Mouse (Mus musculus): ENCODE data around the gene Arpc3. TPM values are rescaled to one million over a fixed set of nuclear protein-coding genes. Genes with fewer than 3 reads are reported as not detected.
A peak's percentile ranks its signal among the peaks of the same experiment; 100 is the strongest.

The Arpc3 gene
- polyA plus RNA-seq, 1 experiment from 2014 or later = 64.5 TPM

GRCm38 (mm10) chr5:122421271-122422068 is 29.8 kb downstream of the Arpc3 start, which contains the start of gene Anapc7:
Gene Anapc7 (plus strand): TSS chr5:122421693.
- ATAC-seq (replicated peaks; ENCODE audit: low FRiP score) (no peak), DNase-seq (ENCODE audit: low spot score) (no peak)
- H3K36me3 ChIP-seq (ENCODE audit: control insufficient read depth, insufficient read depth, low read length) = no peaks in the 10 kb centered on the region
- H3K9me3 ChIP-seq (ENCODE audit: control insufficient read depth, low read length) = no peaks in the 10 kb centered on the region
- peak within 1 kb of the TSS; percentile 98 for H3K4me3 ChIP-seq (ENCODE audit: low read depth, low read length)
- H3K9ac ChIP-seq (ENCODE audit: low read length) = peak within 1 kb of the TSS; percentile 89
- H3K27ac ChIP-seq (ENCODE audit: low read depth, low read length) = peak within 1 kb of the TSS; percentile 85
- H3K27me3 ChIP-seq (ENCODE audit: control insufficient read depth, insufficient read depth, low read length) = no peaks in the 10 kb centered on the region
- peak within 1 kb of the TSS; percentile 62 for H3K4me2 ChIP-seq (ENCODE audit: low read depth, low read length, severe bottlenecking)
- WGBS = 24% methylated on average over 17 of the region's 17 CpGs
- peaks cover 3% of the 10 kb centered on the region; the same call in 1 of the 2 replicates for H3K4me1 ChIP-seq (replicated peaks; ENCODE audit: control insufficient read depth, insufficient read depth, low read length)

DNA sequence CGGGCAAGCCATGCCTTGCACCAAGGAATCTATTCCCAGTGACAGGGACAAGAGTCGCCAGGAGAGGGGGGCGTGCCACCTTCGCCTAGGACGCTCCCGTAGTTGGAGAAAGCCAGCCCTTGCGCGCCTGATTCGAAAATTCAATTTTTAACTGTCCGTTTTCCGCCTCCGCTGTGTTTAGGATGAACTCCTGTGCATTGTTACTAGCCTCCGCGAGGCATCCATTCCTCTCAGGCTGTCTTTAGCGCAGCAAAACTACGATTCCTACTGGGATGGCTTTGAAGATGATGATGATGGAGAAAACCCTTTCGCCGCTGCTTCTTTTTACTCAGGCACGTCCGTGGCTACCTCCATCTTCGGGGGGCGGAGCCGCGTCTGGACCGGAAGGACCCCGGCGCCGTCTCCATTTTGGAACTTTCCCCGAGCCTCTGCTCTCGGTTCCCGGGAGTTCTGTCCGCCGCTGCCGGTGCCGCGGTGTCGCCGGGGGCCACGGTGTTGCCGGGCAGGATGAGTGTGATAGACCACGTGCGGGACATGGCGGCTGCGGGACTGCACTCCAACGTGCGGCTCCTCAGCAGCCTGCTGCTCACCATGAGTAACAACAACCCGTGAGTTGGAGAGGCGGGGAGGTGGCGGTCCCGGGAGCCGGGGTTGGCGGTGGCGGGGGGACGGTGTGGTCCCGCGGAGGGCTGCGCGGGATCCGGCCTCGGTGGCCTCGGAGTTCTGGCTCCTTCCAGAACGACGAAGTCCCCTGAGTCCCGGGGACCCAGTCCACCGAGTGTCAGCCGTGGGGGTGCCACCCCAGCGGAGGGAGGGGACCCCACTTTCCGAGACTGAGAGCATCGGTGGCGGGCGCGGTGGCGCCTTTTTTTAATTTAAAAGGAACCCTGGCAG is 30.6 kb downstream of the Arpc3 start:
- DNase-seq (ENCODE audit: low spot score) = peak; percentile 93
- WGBS = under 1% methylated on average over 73 of the region's 73 CpGs

DNA sequence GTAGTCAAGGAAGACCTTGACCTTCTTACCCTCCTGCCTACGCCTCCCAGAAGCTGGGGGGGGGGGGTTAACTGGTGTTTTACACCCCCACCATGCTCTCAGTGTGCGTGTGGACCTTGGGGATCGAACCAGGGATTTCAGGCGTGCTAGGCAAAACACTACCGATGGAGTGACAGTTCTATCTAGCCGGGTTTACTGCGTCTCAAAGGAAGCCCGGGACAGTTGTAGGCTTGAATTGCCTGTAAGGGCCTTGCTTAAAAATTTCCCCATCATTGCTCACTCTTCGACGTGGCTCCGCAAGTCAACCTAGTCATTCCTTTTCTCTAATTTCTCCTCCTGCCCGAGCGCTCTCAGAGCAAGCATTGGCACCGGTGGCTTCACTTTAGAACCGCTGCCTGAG is 31.4 kb downstream of the Arpc3 start:
- H3K9ac ChIP-seq (ENCODE audit: low read length) = peak overlapping the region; percentile 89
- H3K4me2 ChIP-seq (ENCODE audit: low read depth, low read length, severe bottlenecking) = peak overlapping the region; percentile 62
- no peaks in the 10 kb centered on the region for H3K9me3 ChIP-seq (ENCODE audit: control insufficient read depth, low read length)
- WGBS = 40% methylated on average over 15 of the region's 15 CpGs
- H3K27ac ChIP-seq (ENCODE audit: low read depth, low read length) = no peak overlapping the region
- H3K4me3 ChIP-seq (ENCODE audit: low read depth, low read length) = peak overlapping the region; percentile 98
- DNase-seq (ENCODE audit: low spot score) = no peak
- H3K27me3 ChIP-seq (ENCODE audit: control insufficient read depth, insufficient read depth, low read length) = no peaks in the 10 kb centered on the region
- peaks cover 3% of the 10 kb centered on the region; the same call in 1 of the 2 replicates for H3K4me1 ChIP-seq (replicated peaks; ENCODE audit: control insufficient read depth, insufficient read depth, low read length)
- no peaks in the 10 kb centered on the region; the same call in 1 of the 2 replicates for H3K36me3 ChIP-seq (ENCODE audit: control insufficient read depth, insufficient read depth, low read length)
- no peak for ATAC-seq (replicated peaks; ENCODE audit: low FRiP score)

More for the DNA sequence above, 30.6 kb downstream of the Arpc3 start:
- Histone ChIP-seq H3K27ac (ENCODE audit: low read depth, low read length) (peak overlapping the region; percentile 85), H3K27me3 (ENCODE audit: control insufficient read depth, insufficient read depth, low read length) (no peaks in the 10 kb centered on the region), H3K4me3 (ENCODE audit: low read depth, low read length) (peak overlapping the region; percentile 98), H3K36me3 (ENCODE audit: control insufficient read depth, insufficient read depth, low read length) (no peaks in the 10 kb centered on the region), H3K9ac (ENCODE audit: low read length) (peak overlapping the region; percentile 89), H3K9me3 (ENCODE audit: control insufficient read depth, low read length) (no peaks in the 10 kb centered on the region), H3K4me2 (ENCODE audit: low read depth, low read length, severe bottlenecking) (peak overlapping the region; percentile 62), H3K4me1 (replicated peaks; ENCODE audit: control insufficient read depth, insufficient read depth, low read length) (peaks cover 3% of the 10 kb centered on the region; the same call in 1 of the 2 replicates)
- ATAC-seq (replicated peaks; ENCODE audit: low FRiP score) = peak; percentile 84

DNA sequence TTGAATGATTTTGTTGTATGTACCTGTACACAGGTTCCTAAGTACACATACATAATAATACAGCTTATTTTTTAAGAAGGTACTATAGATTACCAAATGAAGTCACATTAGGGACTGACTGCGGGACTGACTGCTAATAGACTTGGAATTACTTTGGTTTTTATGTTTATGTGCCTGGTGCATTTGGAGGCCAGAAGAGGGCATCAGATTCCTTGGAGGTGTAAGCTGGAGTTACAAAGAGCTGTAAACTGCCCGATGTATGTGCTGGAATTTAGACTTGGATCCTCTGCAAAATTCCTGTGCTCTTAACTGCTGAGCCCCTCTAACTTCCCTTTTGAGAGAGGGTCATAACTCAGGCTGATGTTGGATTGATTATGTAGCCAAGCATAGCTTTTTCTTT is 33.9 kb downstream of the Arpc3 start:
- Histone ChIP-seq H3K36me3 (ENCODE audit: control insufficient read depth, insufficient read depth, low read length) (peaks cover 8% of the 10 kb centered on the region), H3K4me1 (replicated peaks; ENCODE audit: control insufficient read depth, insufficient read depth, low read length) (peaks cover 3% of the 10 kb centered on the region; the same call in 1 of the 2 replicates), H3K9ac (ENCODE audit: low read length) (no peak overlapping the region), H3K27ac (ENCODE audit: low read depth, low read length) (no peak overlapping the region), H3K27me3 (ENCODE audit: control insufficient read depth, insufficient read depth, low read length) (no peaks in the 10 kb centered on the region), H3K9me3 (ENCODE audit: control insufficient read depth, low read length) (no peaks in the 10 kb centered on the region), H3K4me2 (ENCODE audit: low read depth, low read length, severe bottlenecking) (no peak overlapping the region), H3K4me3 (ENCODE audit: low read depth, low read length) (no peak overlapping the region)
- ATAC-seq (replicated peaks; ENCODE audit: low FRiP score) (no peak), DNase-seq (ENCODE audit: low spot score) (no peak)
- WGBS = 94% methylated on average over 2 of the region's 2 CpGs

- Histone ChIP-seq H3K9ac (ENCODE audit: low read length) (no peak overlapping the region), H3K27me3 (ENCODE audit: control insufficient read depth, insufficient read depth, low read length) (no peaks in the 10 kb centered on the region), H3K4me1 (replicated peaks; ENCODE audit: control insufficient read depth, insufficient read depth, low read length) (no peaks in the 10 kb centered on the region), H3K36me3 (ENCODE audit: control insufficient read depth, insufficient read depth, low read length) (peaks cover 23% of the 10 kb centered on the region), H3K9me3 (ENCODE audit: control insufficient read depth, low read length) (no peaks in the 10 kb centered on the region), H3K4me3 (ENCODE audit: low read depth, low read length) (no peak overlapping the region), H3K27ac (ENCODE audit: low read depth, low read length) (no peak overlapping the region), H3K4me2 (ENCODE audit: low read depth, low read length, severe bottlenecking) (no peak overlapping the region)
- WGBS = 89% methylated on average over 4 of the region's 4 CpGs
- ATAC-seq (replicated peaks; ENCODE audit: low FRiP score) = no peak
- DNase-seq (ENCODE audit: low spot score) = no peak
Measured at GRCm38 (mm10) chr5:122430036-122430775, 38.5 kb downstream of the Arpc3 start.

GRCm38 (mm10) chr5:122431221-122431620 is 39.5 kb downstream of the Arpc3 start:
- H3K27me3 ChIP-seq (ENCODE audit: control insufficient read depth, insufficient read depth, low read length) = no peaks in the 10 kb centered on the region
- ATAC-seq (replicated peaks; ENCODE audit: low FRiP score) = no peak
- DNase-seq (ENCODE audit: low spot score) = no peak
- no peak overlapping the region for H3K9ac ChIP-seq (ENCODE audit: low read length)
- 95% methylated on average over 8 of the region's 8 CpGs for WGBS
- H3K36me3 ChIP-seq (ENCODE audit: control insufficient read depth, insufficient read depth, low read length) = peaks cover 26% of the 10 kb centered on the region
- H3K4me1 ChIP-seq (replicated peaks; ENCODE audit: control insufficient read depth, insufficient read depth, low read length) = no peaks in the 10 kb centered on the region
- no peak overlapping the region for H3K27ac ChIP-seq (ENCODE audit: low read depth, low read length)
- H3K9me3 ChIP-seq (ENCODE audit: control insufficient read depth, low read length) = no peaks in the 10 kb centered on the region
- H3K4me3 ChIP-seq (ENCODE audit: low read depth, low read length) = no peak overlapping the region
- H3K4me2 ChIP-seq (ENCODE audit: low read depth, low read length, severe bottlenecking) = no peak overlapping the region

GRCm38 (mm10) chr5:122434541-122434940 is 42.9 kb downstream of the Arpc3 start:
- no peak for ATAC-seq (replicated peaks; ENCODE audit: low FRiP score)
- no peaks in the 10 kb centered on the region for H3K9me3 ChIP-seq (ENCODE audit: control insufficient read depth, low read length)
- H3K4me3 ChIP-seq (ENCODE audit: low read depth, low read length) = no peak overlapping the region
- no peak overlapping the region for H3K4me2 ChIP-seq (ENCODE audit: low read depth, low read length, severe bottlenecking)
- 79% methylated on average over 4 of the region's 4 CpGs for WGBS
- peaks cover 39% of the 10 kb centered on the region for H3K36me3 ChIP-seq (ENCODE audit: control insufficient read depth, insufficient read depth, low read length)
- peak; percentile 48 for DNase-seq (ENCODE audit: low spot score)
- no peak overlapping the region for H3K9ac ChIP-seq (ENCODE audit: low read length)
- no peak overlapping the region for H3K27ac ChIP-seq (ENCODE audit: low read depth, low read length)
- no peaks in the 10 kb centered on the region for H3K4me1 ChIP-seq (replicated peaks; ENCODE audit: control insufficient read depth, insufficient read depth, low read length)
- H3K27me3 ChIP-seq (ENCODE audit: control insufficient read depth, insufficient read depth, low read length) = no peaks in the 10 kb centered on the region

Data from forebrain, embryonic 11.5 days (tissue).